Mouse (Mus musculus) stomach, embryonic 16.5 days (tissue): ENCODE measurements around the gene Xpo5. TPM values are rescaled to one million over a fixed set of nuclear protein-coding genes. Genes with fewer than 3 reads are reported as not detected.

Source experiments
- ATAC-seq: fragments of 200-750 bp; cut with Nextera tagmentation; 2 replicates; pipeline ENCODE4 v1.8.0; 2017; ENCODE audit warnings: moderate number of reproducible peaks, moderate TSS enrichment; ENCODE audit not compliant: insufficient read depth, low FRiP score
- H3K27ac ChIP-seq: fragments of 300-500 bp; sonication (generic); 2 replicates; pipeline ENCODE4 v1.5.1; 2014; ENCODE audit warnings: low read length
- H3K27me3 ChIP-seq: fragments of 300-500 bp; sonication (generic); 2 replicates; pipeline ENCODE4 v1.6.1; 2014; ENCODE audit warnings: low read length, control low read depth, mixed read lengths; ENCODE audit not compliant: control insufficient read depth, insufficient read depth
- H3K36me3 ChIP-seq: fragments of 300-500 bp; sonication (generic); 2 replicates; pipeline ENCODE4 v1.6.1; 2014; ENCODE audit warnings: low read length; ENCODE audit not compliant: control insufficient read depth, insufficient read depth
- H3K4me1 ChIP-seq: fragments of 300-500 bp; sonication (generic); 2 replicates; pipeline ENCODE4 v1.6.1; 2014; ENCODE audit warnings: low read length, control low read depth, mixed read lengths; ENCODE audit not compliant: control insufficient read depth, insufficient read depth
- H3K4me2 ChIP-seq: fragments of 300-500 bp; sonication (generic); 2 replicates; pipeline ENCODE4 v1.6.1; 2014; ENCODE audit warnings: low read depth, low read length, mixed read lengths
- H3K4me3 ChIP-seq: fragments of 300-500 bp; sonication (generic); replicated peaks from 2 replicates; pipeline ENCODE4 v1.5.1; 2014; ENCODE audit warnings: mild to moderate bottlenecking, low read length
- H3K9ac ChIP-seq: fragments of 300-500 bp; sonication (generic); 2 replicates; pipeline ENCODE4 v1.6.1; 2014; ENCODE audit warnings: low read length
- H3K9me3 ChIP-seq: fragments of 300-500 bp; sonication (generic); replicated peaks from 2 replicates; pipeline ENCODE4 v1.6.1; 2016; ENCODE audit warnings: low read length, control low read depth; ENCODE audit not compliant: control insufficient read depth
- WGBS: fragments of 180-500 bp; shearing (Covaris S2); extraction: QIAGEN DNeasy Blood & Tissue Kit; methylation state at CpG from one replicate; pipeline ENCODE4 v1.1.7; 2014; 5-methylcytosine and 5-hydroxymethylcytosine counted together
- polyA plus RNA-seq: library from polyadenylated mRNA; unstranded; fragments of >200 nt; fragmentation: Nextera tagmentation; extraction: Ambion mirVana; gene quantifications from 2 replicates; pipeline ENCODE4 v1.2.1, GENCODE M21; 2015

The Xpo5 gene
- polyA plus RNA-seq, 1 experiment from 2014 or later: 32.7 TPM

DNA sequence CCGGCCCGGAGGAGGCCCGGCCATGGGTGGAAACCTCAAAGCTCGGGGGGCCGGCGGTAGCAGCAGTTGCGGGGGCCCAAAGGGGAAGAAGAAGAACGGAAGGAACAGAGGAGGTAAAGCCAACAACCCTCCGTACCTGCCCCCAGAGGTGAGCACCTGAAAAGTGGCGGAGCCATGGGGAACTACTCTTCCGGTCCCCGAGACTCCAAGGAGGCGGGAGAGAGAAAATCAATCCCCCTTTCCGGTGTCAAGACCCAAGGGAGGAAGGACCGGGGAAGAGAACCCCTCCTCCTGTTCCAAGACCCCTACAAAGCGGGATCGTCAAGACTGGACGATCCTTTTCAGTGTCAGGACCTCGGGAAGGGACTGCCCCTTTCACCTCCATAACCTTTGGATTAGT is 41.4 kb upstream of the Xpo5 start:
- Histone ChIP-seq H3K4me2 (peak overlapping the region; percentile 91), H3K4me3 (peak overlapping the region; percentile 89), H3K9me3 (no peaks in the 10 kb centered on the region), H3K36me3 (peaks cover 11% of the 10 kb centered on the region), H3K4me1 (peaks cover 12% of the 10 kb centered on the region), H3K9ac (peak overlapping the region; percentile 92), H3K27ac (peak overlapping the region; percentile 86), H3K27me3 (no peaks in the 10 kb centered on the region)
- under 1% methylated on average over 19 of the region's 19 CpGs for WGBS
- ATAC-seq: 0 out of 2 replicates have a peak, but pooled peaks have one; percentile 4

DNA sequence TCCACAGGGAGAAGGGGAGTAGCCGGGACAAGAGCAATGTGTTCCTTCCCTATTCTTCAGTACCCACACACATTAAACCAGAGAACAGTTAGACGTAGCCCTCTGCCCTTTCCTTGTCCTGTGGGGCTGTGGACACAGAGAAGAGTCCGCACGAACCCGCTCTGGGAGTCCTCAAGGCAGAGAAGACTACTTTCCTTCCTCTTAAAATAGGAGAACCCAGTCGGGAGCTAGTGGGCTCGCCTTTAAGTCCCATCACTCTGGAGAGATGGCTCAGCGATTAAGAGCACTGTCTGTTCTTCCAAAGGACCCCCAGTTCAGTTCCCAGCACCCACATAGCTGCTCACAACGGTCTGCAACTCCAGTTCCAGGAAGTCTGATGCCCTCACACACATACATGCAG is 40.9 kb upstream of the Xpo5 start:
- peak overlapping the region; percentile 91 for H3K4me2 ChIP-seq
- H3K36me3 ChIP-seq: peaks cover 16% of the 10 kb centered on the region
- peak overlapping the region; percentile 92 for H3K9ac ChIP-seq
- H3K4me3 ChIP-seq: peak overlapping the region; percentile 89
- 40% methylated on average over 9 of the region's 9 CpGs for WGBS
- H3K27ac ChIP-seq: peak overlapping the region; percentile 86
- H3K27me3 ChIP-seq: no peaks in the 10 kb centered on the region
- no peaks in the 10 kb centered on the region for H3K9me3 ChIP-seq
- ATAC-seq: no peak
- H3K4me1 ChIP-seq: peaks cover 12% of the 10 kb centered on the region

DNA sequence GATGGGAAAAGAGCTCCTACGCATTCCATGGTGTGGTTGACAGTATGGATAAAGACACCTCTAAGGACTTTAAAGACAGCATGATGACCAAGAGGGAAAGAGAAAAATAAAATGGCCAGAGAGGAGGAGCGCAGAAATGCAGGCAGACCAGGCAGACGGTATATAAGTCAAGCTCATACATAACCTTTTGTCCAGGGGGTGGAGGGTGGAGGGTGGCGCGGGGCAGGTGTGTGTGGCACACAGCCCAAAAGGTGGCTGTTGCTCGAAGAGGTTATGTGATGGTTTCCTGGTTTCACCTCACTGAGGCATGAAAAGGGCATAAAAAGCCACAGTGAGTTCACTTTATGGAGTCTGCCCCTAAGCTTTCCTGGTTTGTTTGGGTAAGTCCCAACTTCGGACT is 40.0 kb upstream of the Xpo5 start:
- H3K27ac ChIP-seq: peak overlapping the region; percentile 46; the same call in 1 of the 2 replicates
- peak overlapping the region; percentile 25 for H3K4me2 ChIP-seq
- H3K27me3 ChIP-seq: no peaks in the 10 kb centered on the region
- ATAC-seq: no peak
- no peak overlapping the region for H3K9ac ChIP-seq
- H3K36me3 ChIP-seq: peaks cover 23% of the 10 kb centered on the region
- H3K9me3 ChIP-seq: no peaks in the 10 kb centered on the region
- peak overlapping the region; percentile 2; the same call in 1 of the 2 replicates for H3K4me3 ChIP-seq
- H3K4me1 ChIP-seq: peaks cover 12% of the 10 kb centered on the region
- 82% methylated on average over 7 of the region's 7 CpGs for WGBS

GRCm38 (mm10) chr17:46162951-46163421 is 39.6 kb upstream of the Xpo5 start:
- no peaks in the 10 kb centered on the region for H3K9me3 ChIP-seq
- H3K4me1 ChIP-seq: peaks cover 12% of the 10 kb centered on the region
- H3K27ac ChIP-seq: peak overlapping the region; percentile 46; the same call in 1 of the 2 replicates
- H3K27me3 ChIP-seq: no peaks in the 10 kb centered on the region
- peak overlapping the region; percentile 2; the same call in 1 of the 2 replicates for H3K4me3 ChIP-seq
- ATAC-seq: no peak
- H3K4me2 ChIP-seq: peak overlapping the region; percentile 25
- H3K36me3 ChIP-seq: peaks cover 24% of the 10 kb centered on the region
- no peak overlapping the region for H3K9ac ChIP-seq
- WGBS: 64% methylated on average over 9 of the region's 9 CpGs

GRCm38 (mm10) chr17:46164301-46164700 is 38.3 kb upstream of the Xpo5 start:
- H3K9ac ChIP-seq: no peak overlapping the region
- ATAC-seq: no peak
- no peak overlapping the region for H3K4me3 ChIP-seq
- peaks cover 30% of the 10 kb centered on the region for H3K36me3 ChIP-seq
- WGBS: 96% methylated on average over 8 of the region's 8 CpGs
- H3K27me3 ChIP-seq: no peaks in the 10 kb centered on the region
- peaks cover 12% of the 10 kb centered on the region for H3K4me1 ChIP-seq
- H3K4me2 ChIP-seq: no peak overlapping the region
- H3K9me3 ChIP-seq: no peaks in the 10 kb centered on the region
- no peak overlapping the region for H3K27ac ChIP-seq

GRCm38 (mm10) chr17:46164791-46165190 is 37.8 kb upstream of the Xpo5 start:
- no peaks in the 10 kb centered on the region for H3K27me3 ChIP-seq
- peaks cover 7% of the 10 kb centered on the region for H3K4me1 ChIP-seq
- no peak overlapping the region for H3K27ac ChIP-seq
- peaks cover 32% of the 10 kb centered on the region for H3K36me3 ChIP-seq
- WGBS: 91% methylated on average over 10 of the region's 10 CpGs
- H3K9ac ChIP-seq: no peak overlapping the region
- H3K4me3 ChIP-seq: no peak overlapping the region
- no peak overlapping the region for H3K4me2 ChIP-seq
- no peaks in the 10 kb centered on the region for H3K9me3 ChIP-seq
- no peak for ATAC-seq

GRCm38 (mm10) chr17:46165460-46165859 is 37.1 kb upstream of the Xpo5 start:
- no peaks in the 10 kb centered on the region for H3K27me3 ChIP-seq
- no peak overlapping the region for H3K4me2 ChIP-seq

DNA sequence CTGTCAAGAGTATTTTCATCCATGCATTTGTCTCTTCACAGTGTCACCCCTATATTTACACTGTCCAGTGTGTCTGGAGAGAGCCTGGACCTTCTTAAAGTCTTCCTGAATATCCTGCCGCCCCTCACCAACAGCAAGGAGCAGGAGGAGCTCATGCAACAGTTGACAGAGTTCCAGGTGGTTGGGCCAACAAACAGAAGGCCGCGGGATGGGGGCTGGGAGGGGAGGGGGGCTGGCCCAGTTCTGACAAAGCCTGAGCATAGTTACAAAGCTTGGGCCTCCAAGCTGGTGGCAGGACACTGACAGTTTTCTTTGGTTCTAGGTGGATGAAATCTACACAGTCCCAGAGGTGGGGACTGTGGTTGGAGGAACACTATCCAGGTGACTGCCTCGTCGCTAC is 36.3 kb upstream of the Xpo5 start:
- ATAC-seq: no peak
- Histone ChIP-seq H3K27me3 (no peaks in the 10 kb centered on the region), H3K27ac (no peak overlapping the region), H3K4me1 (peaks cover 5% of the 10 kb centered on the region; the same call in 1 of the 2 replicates), H3K4me3 (no peak overlapping the region), H3K9ac (no peak overlapping the region), H3K36me3 (peaks cover 32% of the 10 kb centered on the region), H3K4me2 (no peak overlapping the region), H3K9me3 (no peaks in the 10 kb centered on the region)
- 68% methylated on average over 5 of the region's 5 CpGs for WGBS

More at GRCm38 (mm10) chr17:46165460-46165859, 37.1 kb upstream of the Xpo5 start:
- H3K4me1 ChIP-seq: peaks cover 5% of the 10 kb centered on the region; the same call in 1 of the 2 replicates
- ATAC-seq: no peak
- H3K27ac ChIP-seq: no peak overlapping the region
- peaks cover 32% of the 10 kb centered on the region for H3K36me3 ChIP-seq
- no peak overlapping the region for H3K9ac ChIP-seq
- H3K4me3 ChIP-seq: no peak overlapping the region
- no peaks in the 10 kb centered on the region for H3K9me3 ChIP-seq
- WGBS: 87% methylated on average over 12 of the region's 12 CpGs

GRCm38 (mm10) chr17:46167014-46167413 is 35.6 kb upstream of the Xpo5 start:
- Histone ChIP-seq H3K36me3 (peaks cover 32% of the 10 kb centered on the region), H3K4me3 (no peak overlapping the region), H3K27me3 (no peaks in the 10 kb centered on the region), H3K4me1 (no peaks in the 10 kb centered on the region; the same call in 1 of the 2 replicates), H3K9me3 (no peaks in the 10 kb centered on the region), H3K9ac (no peak overlapping the region), H3K27ac (no peak overlapping the region), H3K4me2 (no peak overlapping the region)
- no peak for ATAC-seq
- WGBS: 78% methylated on average over 11 of the region's 11 CpGs
